Mouse (Mus musculus) monocyte, adult 5-6 weeks (primary cell): ENCODE data around the gene Dnajc1. TPM values are rescaled to one million over a fixed set of nuclear protein-coding genes. Genes with fewer than 3 reads are reported as not detected.

Experiments used
- ATAC-seq: fragments of 153-309, 156-312 bp; replicated peaks from 2 replicates; pipeline ENCODE4 v1.8.0; 2017; ENCODE audit warnings: mild to moderate bottlenecking; ENCODE audit not compliant: low TSS enrichment, insufficient number of reproducible peaks, severe bottlenecking, poor library complexity, low FRiP score
- total RNA-seq: library from RNA; stranded (forward); fragments of 200-1000, 200-491, 200-594 nt; gene quantifications from 3 replicates; pipeline ENCODE4 v1.2.3, GENCODE M21; 2017

Gene Dnajc1
- total RNA-seq, 1 experiment from 2014 or later, result 39.6 TPM

DNA sequence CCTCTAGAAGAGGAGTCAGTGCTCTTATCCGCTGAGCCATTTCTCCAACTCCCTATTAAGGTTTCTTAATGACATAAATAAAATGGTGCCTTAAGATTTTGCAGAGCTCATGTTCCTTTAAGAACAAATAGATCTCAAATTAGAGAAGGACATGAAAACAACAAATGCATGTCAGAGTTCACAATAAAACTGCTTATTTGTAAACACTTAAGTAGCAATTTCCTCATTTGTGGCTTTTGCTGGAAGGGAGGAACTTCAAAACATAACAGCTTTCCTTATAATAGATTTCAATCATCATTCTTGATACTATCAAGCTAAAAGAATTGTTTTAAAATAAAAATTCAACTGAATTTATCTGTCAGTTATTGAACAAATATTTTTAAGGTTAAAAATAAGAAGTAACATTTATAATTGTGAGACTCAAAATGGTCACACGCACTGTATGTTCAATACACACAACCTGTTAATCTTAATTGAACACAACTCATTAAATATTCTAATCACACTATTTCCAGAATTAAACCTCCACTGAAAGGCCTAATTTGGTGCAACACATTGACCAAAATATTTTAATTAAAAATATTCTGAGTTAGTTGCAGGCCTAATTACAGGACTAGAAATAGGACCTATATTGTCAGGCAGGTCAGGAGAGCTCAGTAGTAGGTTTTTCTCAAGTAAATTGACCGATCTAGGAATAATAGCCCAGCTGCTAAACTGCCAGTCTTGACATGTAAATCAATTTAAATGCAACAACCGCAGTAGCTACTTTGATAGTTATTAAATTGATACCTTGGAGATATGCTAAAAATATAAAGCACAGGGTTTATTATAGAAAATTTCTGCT is 82.1 kb downstream of the Dnajc1 start:
- ATAC-seq, result no peak

DNA sequence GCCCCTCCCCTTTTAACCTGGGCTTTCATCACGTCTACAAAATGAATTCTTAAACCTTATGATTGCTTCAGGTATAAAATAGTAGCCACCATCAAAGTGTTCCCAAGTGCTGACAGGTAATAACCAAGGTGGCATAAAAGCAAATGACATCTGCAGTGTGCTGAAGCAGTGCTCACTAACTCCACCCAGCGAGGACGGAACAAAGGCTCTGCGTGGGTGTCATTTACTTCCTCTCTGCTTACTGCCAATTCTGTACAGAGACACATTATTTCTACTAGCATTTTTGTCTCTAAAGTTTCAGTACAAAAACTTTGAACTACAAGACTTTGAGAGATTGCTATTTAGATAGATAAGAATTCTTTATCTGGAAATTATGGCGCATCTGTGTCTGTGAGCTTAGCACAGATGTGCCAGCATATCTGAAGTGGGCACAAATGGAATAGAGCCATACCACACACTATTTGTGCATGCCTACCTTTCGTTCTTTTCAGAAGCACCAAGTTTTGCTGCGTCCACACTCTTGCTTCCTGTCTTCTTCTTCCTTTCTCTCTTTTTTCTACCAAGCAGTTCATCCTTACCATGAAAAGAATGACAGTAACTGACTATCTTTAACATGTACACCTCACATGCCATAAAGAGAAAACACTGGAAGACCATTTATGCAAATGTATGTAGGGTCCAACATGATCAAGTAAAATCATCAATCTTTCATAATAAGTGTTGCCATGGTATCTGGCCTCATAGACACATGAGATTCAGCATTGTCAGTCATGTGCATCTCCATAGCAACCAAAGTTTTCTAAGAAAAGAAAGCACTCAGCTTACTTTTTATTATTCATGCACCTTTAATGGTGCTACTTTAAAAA is 85.0 kb downstream of the Dnajc1 start:
- no peak for ATAC-seq

DNA sequence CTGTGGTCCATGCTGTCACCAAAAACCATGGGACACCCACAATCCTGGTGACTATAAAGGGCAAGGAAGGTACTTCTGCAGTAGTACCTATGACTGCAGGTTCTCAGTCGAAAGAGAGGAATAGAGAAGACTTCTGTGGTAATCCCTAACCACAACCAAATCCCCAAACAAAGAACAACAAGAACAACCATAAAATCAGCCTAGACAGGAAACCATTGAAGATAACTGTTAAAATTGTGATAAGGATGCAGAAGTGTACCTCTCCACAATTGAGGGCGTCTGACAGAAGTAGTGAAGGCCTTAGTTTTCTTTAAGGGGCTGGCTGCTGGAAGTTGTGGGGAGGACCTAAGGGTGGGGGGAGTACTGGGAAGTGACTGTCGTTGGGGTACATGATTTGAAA is 91.7 kb downstream of the Dnajc1 start:
- no peak for ATAC-seq

DNA sequence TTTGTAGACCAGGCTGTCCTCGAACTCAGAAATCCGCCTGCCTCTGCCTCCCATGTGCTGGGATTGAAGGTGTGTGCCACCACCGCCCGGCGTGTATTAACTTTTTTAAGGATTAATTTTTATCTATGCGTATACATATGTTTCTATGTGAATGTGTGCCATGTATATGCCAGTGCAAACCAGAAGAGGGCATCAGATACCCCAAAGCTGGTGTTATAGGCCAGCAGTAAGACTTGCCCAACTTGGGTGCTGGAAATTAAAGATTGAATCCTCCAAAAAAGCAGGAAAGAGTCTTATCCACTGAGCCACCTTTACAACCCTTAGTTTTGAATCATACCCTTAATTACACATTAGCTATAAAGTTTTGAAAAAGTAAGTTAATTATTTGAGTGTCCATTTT is 107.5 kb downstream of the Dnajc1 start:
- no peak for ATAC-seq

DNA sequence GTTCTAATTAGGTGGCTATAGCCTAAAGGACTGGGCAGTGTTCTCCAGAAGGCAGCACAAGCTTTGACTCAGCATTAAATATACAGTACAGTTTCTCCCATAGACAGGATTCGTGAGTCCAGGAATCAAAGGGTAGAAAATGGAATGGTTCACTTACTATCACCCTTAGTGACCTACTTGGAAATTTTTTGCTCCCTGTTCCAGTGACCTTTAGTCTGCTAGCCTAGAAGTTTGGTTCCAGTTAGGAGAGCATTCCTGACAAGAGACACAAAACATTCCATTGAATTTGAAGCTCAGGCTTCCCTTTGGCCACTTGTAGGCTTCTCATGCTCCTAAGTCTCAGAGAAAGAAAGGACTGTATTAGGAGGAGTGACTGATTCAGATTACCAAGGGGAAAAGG is 126.9 kb downstream of the Dnajc1 start:
- no peak for ATAC-seq

DNA sequence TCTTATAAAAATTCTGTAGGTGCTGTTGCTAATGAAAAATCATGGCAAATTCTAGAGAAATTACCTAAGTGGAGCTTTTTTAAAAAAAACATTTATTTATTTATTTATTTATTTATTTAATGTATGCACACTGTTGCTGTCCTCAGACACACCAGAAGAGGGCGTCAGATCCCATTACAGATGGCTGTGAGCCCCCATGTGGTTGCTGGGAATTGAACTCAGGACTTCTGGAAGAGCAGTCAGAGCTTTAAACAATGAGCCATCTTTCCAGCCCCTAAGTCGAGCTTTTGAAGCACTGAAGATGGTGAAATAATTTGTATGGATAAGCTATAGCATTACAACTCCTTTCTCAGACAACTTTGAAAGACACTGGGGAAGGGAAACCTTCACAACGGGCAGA is 128.1 kb downstream of the Dnajc1 start:
- no peak for ATAC-seq

DNA sequence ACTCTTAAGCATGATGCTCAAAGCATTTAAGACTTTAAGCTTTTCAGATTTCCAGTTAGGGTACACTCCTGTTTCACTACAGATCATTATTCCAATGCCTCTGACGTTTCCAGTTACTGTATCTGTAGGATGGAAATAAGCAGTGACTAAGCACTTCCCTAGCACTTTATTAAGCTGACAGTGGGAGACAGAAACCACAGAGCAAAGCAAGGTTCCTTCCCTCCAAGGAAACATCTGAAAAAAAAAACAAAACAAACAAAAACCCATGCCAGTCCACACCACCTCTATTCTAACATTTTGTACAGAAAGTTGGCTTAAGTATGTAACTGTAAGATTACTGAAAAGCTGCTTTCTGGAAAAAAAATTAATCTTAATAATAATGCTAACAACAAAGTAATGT is 130.3 kb downstream of the Dnajc1 start:
- no peak for ATAC-seq

DNA sequence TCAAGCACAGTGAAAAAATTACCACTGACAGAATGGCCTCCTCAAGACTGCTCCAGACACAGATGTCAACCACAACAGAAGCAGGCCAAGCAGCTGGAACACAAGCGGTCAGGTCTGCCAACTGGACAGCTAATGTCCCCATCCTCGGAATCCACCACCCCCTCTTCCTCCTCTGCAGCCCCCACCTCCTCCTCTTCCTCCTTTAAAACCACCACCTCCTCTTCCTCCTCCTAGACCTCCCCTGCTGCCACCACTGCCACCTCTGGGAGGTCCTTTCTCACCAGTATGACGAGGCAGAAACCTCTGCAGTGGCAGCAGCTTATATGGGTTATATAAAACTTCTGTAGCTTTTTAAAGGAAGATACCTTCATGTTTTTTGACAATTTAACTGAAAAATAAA is 143.4 kb downstream of the Dnajc1 start:
- ATAC-seq, result no peak

DNA sequence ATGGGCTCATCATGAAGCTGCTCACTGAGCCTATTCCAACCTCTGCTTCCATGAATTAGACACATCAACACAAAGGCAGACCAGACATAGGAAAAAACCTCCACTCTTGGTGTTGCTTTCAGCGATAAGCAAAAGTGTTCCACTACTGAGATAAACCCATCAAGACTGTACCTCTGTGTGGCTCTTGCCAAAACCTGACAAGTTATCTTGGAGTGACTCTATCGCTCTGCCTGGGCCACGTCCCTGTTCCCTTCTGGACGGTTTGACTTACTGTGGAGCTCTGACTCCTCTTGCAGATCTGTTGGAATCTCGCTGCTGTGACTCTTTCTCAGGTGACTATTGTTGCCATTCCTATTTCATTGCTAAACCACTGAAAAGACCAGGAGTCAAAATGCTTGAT is 157.1 kb downstream of the Dnajc1 start:
- no peak for ATAC-seq

DNA sequence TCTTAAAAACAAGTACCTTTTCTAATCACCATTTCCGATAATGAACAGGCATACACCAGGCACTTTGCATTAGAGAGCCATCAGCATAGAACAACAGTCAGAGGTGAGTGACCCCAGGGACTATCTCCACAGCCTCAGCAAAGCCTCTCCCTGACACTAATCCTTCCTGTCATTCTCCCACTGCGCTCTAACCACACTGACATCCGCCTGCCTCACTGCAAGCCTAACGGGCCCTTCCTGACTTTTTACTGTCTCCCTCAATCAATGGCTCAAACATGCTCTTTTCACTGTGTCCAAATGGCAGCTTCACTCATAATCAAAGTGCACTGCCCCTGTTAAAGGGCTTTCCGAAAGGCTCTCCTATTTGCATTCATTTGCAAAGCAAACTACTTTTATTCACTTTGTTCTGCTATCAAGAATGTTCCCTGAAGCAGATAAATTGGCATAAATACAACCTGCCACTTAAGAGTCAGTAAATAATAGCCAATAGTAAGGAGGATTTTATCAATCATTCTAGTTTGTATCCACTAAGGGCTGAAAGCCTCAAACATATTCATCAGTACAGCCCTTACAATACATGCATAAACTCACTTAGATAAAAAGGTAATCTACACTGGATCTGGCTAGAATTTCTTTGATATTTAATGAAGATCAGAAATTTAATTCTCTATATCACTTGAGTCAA is 159.6 kb downstream of the Dnajc1 start:
- ATAC-seq, result no peak

DNA sequence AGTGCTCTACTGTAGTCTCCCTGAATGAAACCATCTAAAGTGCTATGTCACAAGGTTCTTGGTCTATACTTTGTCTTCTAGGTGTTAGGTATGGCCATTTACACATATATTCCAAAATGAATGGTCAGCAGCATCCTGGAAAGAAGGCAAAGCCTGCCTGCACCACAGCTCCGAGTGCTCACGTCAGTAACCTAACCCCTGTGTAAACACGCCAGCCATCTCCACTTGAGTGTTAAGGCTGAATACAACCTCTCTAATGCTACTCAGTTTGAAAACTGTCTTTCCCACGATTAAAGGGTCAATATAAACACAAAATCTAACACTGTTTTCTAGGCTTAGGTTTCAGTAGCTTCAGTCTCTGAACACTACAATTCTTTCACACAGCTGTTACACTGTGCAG is 161.5 kb downstream of the Dnajc1 start:
- ATAC-seq, result no peak

DNA sequence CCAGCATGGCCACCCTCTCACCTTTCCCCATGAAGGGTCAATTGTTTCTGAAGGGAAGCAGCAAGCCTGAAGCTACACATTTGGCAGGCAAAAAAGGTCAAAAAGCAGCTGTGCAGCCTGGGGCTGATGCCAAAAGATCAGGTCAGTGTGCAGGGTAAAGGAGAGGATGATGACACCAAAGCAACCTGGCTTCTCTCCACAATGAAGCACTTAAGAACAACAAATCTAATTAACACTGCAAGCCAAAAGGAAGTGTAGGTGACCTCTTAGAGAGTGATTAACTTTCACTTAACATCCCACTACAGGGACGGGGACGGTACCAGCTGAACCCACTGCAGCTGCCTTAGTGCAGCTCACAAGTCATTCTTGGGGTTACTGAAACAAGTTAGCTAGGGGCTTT is 163.4 kb downstream of the Dnajc1 start:
- no peak for ATAC-seq

DNA sequence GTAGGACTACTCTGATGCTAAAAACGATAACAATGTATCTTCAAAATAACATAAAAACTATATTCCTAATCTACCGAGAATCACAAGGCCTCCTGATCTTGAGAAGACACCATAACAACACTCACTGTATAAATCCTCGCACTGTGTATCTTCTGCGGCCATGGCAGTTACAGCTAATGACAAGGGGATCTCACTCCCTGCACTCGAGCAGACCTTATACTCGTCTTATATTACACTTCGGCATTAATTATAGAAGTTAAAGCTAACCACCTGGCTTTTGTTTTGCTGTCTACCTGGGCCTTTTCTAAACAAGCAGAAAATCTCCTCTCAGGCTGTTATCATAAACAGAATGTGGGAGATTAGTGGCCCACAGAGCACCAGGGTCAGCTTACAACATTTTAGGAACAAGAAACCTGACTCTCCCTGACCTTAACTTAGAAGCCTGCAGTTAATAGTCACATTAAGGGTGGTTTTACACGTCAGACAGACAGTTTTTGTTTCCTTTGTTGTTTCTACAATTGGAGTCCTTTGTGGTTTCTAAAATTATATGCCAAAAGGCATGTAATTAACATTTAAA is 164.1 kb downstream of the Dnajc1 start:
- no peak for ATAC-seq

DNA sequence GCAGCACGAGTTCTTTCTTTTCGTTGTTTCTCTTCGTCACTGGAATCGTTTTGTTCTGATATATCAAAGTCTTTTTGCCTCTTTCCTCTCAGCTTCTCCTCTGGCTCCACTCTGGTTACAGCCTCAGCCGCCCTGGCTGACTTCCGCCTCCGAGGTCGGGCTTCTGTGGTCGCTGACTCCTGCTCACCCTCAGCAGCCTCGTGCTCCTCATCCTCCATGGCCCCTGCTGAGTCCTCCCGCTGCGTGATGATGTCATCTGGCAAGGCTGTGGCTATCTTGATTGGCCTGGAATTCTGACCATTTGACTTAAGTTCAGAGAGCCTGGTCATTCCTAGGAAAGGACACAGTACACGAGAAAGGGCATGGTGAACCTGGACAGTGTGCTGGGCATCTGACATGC is 173.1 kb downstream of the Dnajc1 start:
- ATAC-seq, result no peak

DNA sequence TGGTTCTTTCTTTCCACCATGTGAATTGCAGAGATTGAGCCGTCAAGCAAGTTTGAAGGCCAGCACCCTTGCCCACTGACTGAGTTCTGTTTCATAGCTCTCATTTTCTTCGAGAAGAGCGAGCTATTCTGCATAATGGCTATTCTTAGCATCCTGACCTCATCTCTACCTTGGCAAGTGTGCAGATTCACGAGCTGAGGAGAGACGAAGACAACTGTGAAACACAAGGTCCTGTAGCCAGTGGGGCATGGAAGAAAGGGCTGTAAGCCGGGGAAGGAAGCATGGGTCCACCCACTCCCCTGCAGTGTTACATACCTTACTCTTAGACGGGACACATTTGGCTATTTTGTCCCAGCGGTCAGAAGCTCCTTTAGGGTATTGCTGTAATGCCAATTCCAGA is 173.5 kb downstream of the Dnajc1 start:
- ATAC-seq, result no peak

DNA sequence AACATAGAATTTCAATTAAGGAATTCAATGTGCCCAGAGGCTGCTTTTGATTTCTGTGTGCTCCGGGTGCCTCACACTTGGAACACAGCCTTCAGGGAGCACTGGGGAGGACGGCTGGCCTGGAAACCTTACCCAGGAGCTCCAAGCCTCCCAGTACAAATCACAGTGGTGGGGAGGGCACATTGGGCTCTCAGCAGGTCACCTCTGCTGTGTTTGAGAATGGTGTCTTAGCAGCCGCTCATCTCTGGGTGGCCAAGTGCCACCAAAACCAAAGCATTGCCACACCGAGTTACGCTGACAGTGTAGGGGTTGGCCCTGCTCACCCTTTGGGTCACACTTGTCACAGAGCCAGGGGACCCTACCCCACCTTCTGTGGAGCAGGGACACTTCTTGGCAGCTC is 174.1 kb downstream of the Dnajc1 start:
- no peak for ATAC-seq

DNA sequence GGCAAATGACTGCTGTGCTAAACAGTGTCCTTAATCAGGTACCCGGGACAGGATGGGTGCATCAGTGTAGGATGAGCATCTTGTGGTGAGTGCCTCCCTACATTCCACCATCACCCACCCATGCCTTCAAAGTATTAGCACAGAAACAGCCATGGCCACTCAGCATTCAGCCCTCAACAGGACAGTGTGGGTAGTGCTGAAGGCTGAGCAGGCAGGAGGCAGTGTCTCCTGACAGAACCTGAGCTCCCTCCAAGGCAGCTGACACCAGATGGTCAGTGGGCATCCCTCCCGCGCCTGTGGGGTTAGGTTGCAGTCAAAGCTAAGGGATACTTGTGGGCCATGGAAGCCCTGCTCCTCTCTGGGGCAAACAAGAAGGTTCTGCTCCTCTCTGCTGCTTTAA is 174.8 kb downstream of the Dnajc1 start:
- no peak for ATAC-seq

DNA sequence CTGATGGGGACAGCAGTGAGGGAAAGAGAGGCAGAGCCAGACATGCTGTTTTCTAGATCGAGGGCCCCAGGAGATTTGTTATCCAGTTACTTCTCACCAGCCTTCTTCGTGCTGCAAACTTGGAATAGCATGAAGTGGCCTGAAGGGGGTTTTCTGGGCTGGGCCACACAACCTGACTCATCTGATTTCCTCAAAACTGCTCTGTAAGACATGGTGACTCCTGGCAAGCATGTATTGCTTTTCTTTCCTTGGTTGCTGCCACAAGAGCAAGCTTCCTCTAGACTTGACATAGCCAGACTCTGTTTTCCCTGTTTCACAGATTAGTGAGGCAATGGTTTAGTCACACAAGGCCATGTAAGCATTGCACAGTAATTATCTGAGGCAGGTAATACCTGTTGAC is 178.6 kb downstream of the Dnajc1 start:
- ATAC-seq, result no peak

DNA sequence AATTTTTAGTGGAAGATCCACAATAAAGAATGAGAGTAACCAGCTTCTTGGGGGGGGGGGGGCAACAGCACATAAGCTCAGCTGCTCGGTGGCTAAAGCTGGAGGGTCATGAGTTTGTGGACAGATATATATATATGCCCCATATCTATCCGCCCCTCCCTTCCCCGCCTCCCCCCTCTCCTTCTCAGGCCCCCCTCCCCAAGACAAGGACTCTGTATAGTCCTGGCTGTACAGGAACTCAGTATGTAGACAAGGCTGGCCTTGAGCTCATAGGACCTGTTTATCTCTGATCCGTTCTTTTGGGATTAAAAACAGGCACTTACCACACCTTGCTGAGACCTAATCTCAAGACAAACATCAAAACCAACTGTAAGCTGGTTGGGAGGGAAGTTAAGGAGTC is 182.7 kb downstream of the Dnajc1 start:
- no peak for ATAC-seq
